Mouse (Mus musculus) kidney, postnatal 25 days (tissue): Measurements from ENCODE around the gene Pet117.
"Not testable (repeated sequence)": the region's sequence is repeated elsewhere in the genome, so short reads cannot be mapped to it uniquely, and the experiment has no call there.

ENCODE experiments used
- DNase-seq, 2 experiments: peaks; one replicate each; pipeline ENCODE4 v3.0.0; 2021; ENCODE audit warnings: mixed read lengths in 2 of 2

The Pet117 gene

DNA sequence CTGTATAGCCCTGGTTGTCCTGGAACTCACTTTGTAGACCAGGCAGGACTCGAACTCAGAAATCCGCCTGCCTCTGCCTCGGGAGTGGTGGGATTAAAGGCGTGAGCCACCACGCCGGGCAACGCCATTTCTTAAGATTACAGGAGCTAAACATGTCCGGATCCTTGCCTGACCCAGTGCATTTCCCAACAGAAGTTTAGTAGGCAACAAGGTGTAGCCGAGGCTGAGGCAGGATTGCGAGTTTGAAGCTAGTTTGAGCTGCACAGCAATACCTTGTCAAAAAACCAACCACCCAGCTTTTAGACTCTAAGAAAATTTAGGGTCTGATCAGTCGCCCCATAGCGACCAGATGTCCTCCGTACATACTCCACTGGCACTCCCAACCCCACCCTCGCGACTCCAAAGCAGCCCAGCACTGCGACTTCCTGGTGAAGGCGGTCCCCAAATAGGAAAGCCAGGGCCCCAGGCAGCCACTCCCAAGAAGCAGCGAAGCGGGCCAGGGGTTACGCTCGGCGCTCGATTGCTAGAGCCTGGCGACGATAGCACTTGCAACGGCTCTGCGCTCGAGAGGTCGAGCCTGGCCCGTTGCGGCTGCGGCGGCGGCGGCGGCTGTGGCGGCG lies at the start of gene Pet117, which contains the start of gene Kat14:
Pet117 (plus strand) TSS at position 597 of the 620 bp plus-strand sequence.
Kat14 (plus strand) TSS at position 584 of the 620 bp plus-strand sequence.
- DNase-seq = peak; percentile 99

DNA sequence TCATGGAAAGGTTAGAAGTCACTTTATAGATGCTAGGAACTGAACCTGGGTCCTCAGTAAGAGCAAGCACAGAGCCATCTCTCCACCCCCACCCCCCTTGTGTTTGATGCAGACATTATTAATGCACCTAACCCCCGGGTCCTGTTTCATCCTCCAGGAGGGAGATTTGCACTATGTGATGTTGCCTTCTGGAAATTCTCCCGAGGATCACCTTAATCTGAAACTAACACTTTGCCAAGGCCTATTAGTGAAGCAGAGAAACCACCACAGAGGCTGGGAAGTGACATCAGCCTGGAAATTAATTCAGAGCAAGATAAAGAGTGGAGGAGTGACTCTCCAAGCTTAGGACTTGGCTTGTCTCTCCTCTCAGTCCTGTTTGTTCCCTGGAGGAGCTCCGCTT lies 44.6 kb upstream of the Pet117 start:
- DNase-seq = no peak

DNA sequence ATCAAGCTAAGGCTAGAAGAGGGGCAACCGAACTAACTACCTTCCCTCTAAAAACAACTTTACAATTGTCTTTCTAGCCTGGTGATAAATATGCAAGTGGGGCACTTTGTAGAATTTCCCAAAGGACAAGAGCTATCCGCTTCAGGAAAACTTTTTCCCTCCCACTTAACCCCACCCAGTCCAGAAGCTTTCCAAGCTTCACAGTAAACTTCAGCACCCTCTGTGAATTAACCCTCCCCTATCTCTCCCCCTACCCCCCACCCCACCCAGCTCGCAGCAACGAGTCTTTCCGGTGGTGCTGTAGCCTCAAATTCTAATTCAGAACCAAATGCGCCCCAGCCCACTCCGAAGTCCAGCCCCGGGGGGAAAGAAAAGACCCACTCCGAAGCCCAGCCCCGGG lies 39.3 kb upstream of the Pet117 start:
- no peak for DNase-seq

GRCm38 (mm10) chr2:144329937-144330336 lies 38.9 kb upstream of the Pet117 start:
- peak; percentile 27 to 41 for DNase-seq

DNA sequence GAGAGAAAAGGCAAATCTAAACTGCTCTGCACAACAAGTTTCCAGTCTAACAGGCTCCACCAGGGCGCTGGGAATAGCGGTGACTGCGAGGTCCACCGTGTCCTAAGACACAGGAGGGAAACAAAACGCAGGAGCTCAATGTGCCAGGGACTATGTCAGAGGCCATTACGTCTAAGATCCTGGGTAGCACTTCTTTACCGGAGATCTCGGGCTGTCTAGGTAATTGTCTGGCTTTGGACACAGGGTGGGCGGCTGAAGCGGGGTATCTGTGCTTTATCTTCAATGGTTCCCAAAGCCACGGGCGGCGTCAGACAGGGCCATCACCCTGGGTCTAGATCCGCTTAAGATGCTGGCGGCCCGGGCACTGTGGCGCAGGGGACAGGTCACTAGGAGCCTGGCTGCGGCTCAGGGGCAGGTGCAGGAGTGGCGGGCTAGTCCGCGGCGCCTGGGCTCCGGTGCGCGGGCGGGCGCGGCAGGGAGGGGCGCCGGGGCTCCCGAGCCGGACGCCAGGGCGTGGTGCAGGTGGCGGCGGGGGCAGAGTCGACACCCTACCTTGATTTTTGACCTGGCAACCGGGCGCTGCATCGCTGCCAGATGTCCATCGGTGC lies 38.3 kb upstream of the Pet117 start:
- DNase-seq = peak; percentile 46 to 66

DNA sequence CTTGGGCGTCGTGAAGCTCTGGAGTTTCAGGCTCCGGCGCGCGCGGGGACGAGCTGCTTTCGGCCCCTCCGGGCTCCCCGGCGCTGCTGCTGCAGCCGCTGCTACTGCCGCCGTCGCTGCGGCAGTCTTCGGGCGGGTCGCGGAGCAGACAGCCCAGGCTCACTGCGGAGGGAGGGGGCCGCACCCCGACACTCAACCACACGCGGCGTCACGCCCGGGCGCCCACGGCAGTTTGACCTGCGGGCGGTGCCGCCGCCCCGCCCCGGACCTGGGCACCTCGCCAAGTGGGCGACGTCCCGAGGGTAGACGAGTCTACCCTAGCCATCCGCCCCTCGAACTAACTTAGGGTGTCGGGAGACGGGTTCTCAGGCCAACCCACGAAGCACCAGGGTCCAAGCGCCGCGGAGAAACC lies 37.8 kb upstream of the Pet117 start:
- peak in 1 of 2 experiments; percentile 76 for DNase-seq

- peak; percentile 75 to 87 for DNase-seq
Observed at GRCm38 (mm10) chr2:144331401-144332302, 37.1 kb upstream of the Pet117 start, which contains the start of gene Ovol2. Ovol2 (minus strand) TSS chr2:144332146.

GRCm38 (mm10) chr2:144332486-144332885 lies 36.3 kb upstream of the Pet117 start:
- DNase-seq = no peak

GRCm38 (mm10) chr2:144333138-144333842 lies 35.5 kb upstream of the Pet117 start:
- peak in 1 of 2 experiments; percentile 10 for DNase-seq

GRCm38 (mm10) chr2:144337230-144337629 lies 31.6 kb upstream of the Pet117 start:
- DNase-seq = no peak

GRCm38 (mm10) chr2:144337701-144338100 lies 31.1 kb upstream of the Pet117 start:
- DNase-seq = no peak

- not testable (repeated sequence) for DNase-seq
Observed at GRCm38 (mm10) chr2:144338149-144338548, 30.6 kb upstream of the Pet117 start.

DNA sequence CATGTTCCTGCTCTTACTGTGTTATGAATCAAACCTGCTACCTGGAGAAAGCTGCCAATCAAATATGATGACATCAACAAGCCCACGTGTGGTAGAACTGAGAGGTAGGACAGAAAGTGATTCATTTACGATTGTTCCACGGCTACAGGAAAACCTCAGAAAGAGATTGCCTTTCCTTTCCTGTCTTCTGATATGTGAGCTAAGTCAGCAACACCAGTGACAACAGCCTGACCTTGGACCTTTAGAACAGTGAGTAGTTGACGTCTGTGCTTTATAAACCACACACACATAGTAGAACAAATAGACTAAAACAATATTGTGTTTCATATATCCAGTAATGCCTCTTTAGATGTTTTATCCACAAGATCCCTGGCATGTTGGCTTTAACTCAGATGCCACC lies 25.6 kb upstream of the Pet117 start:
- no peak for DNase-seq

GRCm38 (mm10) chr2:144348525-144348924 lies 20.3 kb upstream of the Pet117 start:
- DNase-seq = no peak

GRCm38 (mm10) chr2:144352843-144353242 lies 16.0 kb upstream of the Pet117 start:
- DNase-seq = no peak

DNA sequence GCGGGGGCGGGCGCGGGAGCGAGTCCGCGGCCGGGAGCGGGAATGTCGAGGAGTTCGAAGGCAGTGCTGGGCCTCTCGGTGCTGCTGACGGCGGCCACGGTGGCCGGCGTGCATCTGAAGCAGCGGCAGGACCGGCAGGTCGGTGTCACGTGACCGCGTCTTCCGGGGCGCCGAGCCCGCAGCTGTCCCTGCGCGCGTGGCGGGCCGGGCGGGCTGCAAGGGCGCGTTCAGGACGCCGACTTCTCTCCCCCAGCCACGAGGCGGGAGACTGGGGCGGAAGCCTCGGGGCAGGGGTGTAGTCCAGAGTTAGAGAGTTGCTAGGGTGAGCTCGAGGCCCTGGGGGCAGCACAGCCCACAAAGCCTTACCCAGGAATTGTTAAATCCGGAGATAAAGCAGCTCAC lies 225 bp downstream of the Pet117 start:
- DNase-seq = no peak

- DNase-seq = peak; percentile 17 to 57
Observed at GRCm38 (mm10) chr2:144369511-144369910, 715 bp downstream of the Pet117 start.

- DNase-seq = no peak
Observed at GRCm38 (mm10) chr2:144371566-144371965, 2.8 kb downstream of the Pet117 start.

GRCm38 (mm10) chr2:144373063-144373462 lies 4.3 kb downstream of the Pet117 start:
- no peak for DNase-seq

- no peak for DNase-seq
Observed at GRCm38 (mm10) chr2:144375063-144375703, 6.4 kb downstream of the Pet117 start.

DNA sequence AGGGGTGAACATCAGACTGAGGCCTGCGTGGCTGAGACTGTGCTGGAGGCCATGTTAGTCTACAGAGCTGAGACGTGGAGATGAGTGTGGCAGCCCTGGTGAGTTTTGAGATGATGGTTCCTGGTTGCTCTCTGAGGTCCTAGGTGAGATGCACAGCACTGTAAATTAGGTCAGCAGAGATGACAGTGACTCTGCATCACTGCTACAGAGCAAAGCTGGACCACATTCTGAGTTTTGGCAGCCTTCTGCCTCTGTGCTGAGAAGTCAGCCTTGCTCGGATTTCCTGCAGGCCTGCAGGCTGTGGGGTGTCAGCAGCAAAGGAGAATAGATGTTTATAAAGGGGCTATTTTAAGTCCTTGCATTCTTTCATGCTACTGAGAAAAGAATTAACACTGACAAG lies 12.5 kb downstream of the Pet117 start:
- DNase-seq = no peak

GRCm38 (mm10) chr2:144381741-144382140 lies 12.9 kb downstream of the Pet117 start:
- DNase-seq = no peak
